Mouse (Mus musculus) bone marrow macrophage, adult 2 months (primary cell): ENCODE results near the gene Ppfia1.

ENCODE experiments used
- CTCF ChIP-seq: IDR thresholded peaks from 2 replicates; pipeline ENCODE4 v1.5.1; 2012; ENCODE audit warnings: low read depth, mild to moderate bottlenecking, low read length, moderate library complexity
- POLR2A ChIP-seq: IDR thresholded peaks from 2 replicates; pipeline ENCODE4 v1.6.1; 2012; ENCODE audit warnings: mild to moderate bottlenecking, low read depth, low read length, borderline replicate concordance

DNA sequence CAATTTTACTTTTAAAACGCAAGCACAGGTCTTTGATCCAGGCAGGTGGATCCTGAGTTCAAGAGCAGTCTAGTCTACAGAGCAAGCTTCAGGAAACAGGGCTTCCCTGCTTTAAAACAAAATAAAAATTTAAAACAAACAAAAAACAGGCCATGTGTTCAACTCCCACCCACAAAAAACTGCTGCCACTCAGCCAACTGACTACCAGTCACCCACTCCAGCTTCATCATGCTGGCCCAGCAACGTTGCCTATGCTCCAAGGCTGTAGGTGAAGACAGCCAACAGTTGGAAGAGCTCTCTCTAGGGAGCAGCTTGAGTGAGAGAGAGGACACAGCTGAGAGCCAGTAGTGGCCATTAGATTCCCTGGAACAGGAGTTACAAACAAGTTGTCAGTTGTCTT is 31.6 kb downstream of the Ppfia1 start:
- no peak for TF ChIP-seq CTCF
- no peak for TF ChIP-seq POLR2A
